Mouse (Mus musculus) MEL-GATA-1-ER (cell line): Measurements from ENCODE around the gene Irf2.

ENCODE experiments used
- DNase-seq: peaks from one replicate; pipeline ENCODE4 v3.0.0-alpha.2; 2012; ENCODE audit warnings: low read depth; ENCODE audit errors: extremely low read depth

Gene Irf2

DNA sequence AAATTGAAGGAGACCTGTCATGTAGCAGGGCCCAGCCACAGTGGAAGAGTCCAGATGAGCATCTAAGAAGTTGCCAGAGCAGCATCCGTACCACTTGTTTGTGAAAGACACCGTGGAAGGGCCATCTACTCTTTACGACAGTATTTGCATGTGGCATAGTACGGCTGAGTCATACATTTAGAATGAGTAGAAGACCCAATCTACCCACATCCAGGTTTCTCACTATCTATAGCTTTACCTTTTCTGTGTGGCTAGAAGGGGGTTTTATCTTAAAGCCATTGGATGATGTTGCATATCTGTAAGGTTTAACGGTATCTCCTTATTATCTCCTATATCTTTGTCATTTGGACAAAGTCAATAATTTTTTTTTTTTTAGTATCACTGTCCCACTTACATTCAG is 59.7 kb downstream of the Irf2 start:
- DNase-seq: no peak

GRCm38 (mm10) chr8:46799706-46800105 is 60.2 kb downstream of the Irf2 start:
- no peak for DNase-seq

DNA sequence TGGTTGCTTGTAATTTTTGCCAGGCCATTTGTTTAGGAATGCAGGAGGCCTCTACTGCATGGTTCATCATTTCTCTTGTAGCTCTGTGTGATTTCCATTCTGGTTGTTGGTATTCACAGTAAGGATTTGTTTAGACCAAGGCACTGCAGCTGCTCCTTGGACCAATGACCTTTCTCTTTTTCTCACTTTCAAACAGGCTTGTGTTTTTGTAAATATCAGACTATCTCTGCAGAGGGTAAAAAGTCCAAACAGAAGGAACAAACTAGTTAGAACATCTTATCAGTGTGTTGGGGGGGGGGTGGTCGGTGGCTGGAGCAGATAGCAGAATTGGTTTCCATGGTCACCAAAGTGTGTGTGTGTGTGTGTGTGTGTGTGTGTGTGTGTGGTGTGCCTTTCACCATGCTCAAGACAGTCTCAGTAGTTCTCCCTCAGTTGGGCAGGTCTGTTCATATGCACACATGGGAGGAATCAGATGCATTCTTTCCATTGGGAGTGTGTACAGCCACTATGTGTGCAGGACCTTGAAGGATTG is 61.7 kb downstream of the Irf2 start:
- no peak for DNase-seq

DNA sequence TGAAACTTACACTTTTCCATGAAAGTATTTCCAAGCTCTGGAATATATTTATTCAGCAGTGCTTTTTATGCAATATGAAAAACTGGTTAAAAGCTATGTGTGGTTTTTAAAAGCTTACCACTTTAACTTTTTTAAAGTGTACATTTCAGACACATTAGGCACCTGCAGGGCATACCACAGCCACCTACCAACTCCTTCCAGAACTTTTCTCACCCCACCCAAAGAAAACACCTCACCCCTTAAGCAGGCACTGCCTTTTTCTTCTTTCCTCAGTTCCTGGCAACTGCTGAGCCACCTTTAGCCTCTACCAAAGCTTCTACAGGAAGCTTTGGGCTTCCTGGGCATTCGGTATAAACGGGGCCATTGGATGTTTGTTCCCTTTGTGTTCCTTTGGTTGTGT is 62.5 kb downstream of the Irf2 start:
- DNase-seq: no peak

DNA sequence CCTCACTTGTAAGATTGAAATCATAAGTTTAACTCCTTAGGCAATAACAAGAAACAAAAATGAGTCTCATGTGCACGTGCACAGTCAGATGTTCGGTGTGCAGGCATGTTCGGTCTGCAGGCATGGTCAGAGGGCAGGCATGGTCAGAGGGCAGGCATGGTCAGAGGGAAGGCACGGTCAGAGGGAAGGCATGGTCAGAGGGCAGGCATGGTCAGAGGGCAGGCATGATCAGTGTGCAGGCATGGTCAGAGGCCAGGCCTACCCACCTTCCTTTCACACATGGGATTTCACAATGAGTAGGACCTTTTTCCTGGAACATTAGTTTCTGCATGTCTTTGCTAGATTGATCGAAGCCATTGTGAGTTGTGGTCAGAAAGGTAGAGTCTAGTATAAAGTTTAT is 65.2 kb downstream of the Irf2 start:
- DNase-seq: no peak

DNA sequence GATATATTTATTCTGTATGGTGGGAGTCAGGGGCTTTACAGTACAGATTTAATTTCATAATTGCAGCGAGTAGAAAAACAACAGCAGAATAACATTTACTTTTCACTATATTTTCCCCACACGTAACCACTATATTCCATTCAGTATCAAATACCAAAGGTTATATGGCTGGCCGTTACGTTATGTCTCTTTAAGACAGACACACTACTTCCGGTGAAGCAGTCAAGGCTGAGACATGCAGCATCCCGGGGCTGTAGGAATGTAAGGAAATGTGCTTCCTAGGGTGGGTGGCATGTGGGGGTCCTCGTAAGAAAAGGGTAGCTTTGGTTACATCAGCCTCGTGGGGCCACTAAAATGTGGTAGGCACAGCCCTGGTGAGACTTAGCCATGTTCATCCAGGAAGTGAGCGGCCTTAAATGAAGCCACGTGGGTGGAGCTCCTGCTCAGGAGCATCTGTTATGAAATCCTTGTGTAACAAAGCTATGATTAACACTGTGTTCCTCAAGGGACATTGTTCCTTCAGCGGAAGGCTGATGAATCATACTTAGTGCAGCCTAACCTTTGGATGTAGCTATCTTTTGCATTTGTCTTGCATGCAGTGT is 71.6 kb downstream of the Irf2 start:
- no peak for DNase-seq

DNA sequence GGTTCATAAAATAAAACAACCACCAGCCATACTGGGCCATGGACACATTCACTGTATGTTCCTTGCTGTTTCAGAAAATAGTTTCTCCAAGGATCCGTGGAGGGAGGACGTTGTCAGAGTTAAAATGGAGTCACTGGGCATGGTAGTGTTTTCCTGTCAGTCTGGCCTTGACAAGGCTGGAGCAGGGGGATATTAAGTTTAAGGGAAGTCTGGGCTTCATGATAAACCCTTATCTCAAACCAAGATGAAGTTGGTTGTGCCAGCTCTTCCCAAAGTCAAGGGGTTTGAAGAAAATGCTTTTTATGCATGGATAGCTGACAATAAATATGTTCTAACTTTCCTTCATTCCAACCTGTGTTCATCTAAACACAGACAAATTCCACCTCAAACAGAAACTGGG is 72.4 kb downstream of the Irf2 start:
- no peak for DNase-seq

GRCm38 (mm10) chr8:46812966-46813365 is 73.4 kb downstream of the Irf2 start:
- DNase-seq: no peak

DNA sequence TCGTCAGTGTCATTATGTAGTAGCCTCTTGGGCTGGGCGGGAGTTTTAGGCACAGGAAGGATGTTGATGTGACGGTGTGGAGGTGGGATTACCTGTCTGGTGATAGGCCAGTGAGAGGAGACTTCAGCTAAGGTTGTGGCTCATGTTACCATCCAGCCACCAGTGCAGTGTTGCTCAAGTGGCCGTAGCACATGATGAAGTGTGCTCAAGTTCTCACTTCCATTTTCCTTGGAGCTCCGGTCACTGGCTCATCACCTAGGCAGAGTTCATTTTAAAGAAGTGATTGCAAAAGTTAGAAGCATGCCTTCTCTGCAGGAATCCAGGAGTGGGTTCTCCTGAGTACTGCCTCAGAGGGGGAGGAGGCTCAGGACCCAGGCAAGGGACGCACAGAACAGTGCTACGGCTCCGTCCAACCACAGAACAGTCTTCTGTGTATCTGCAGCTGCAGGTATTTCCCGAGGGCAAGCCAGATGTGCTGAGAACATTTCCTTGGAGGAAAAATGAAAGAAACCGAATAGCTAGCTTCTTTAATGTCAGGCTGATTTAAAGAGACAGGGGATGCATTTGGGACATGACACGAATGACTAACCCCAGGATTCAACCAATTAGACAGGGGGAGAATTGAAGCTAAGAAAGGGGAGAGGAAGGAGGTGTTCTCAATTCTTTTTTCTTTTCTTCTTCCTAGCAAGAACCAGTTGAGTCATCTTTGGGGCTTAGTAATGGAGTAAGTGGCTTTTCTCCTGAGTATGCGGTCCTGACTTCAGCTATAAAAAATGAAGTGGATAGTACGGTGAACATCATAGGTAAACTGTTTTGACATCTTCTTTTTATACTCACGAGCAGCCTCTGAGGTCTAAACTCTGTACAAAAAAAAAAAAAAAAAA is 78.8 kb downstream of the Irf2 start:
- no peak for DNase-seq

DNA sequence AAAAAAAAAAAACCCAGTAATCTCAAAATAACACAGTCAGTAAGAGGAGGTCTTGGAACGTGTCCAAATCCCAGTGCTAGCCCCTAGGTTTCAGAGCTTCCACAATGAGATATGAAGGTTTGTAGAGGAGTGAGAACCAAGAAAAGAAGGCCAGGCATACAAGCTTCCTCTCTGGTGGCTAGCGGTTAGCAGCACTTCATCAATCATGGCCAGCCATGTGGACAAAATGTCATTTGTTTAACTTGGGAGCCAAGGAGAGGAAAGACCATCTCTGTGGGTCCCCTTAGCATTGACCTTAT is 79.4 kb downstream of the Irf2 start:
- DNase-seq: peak; percentile 93

DNA sequence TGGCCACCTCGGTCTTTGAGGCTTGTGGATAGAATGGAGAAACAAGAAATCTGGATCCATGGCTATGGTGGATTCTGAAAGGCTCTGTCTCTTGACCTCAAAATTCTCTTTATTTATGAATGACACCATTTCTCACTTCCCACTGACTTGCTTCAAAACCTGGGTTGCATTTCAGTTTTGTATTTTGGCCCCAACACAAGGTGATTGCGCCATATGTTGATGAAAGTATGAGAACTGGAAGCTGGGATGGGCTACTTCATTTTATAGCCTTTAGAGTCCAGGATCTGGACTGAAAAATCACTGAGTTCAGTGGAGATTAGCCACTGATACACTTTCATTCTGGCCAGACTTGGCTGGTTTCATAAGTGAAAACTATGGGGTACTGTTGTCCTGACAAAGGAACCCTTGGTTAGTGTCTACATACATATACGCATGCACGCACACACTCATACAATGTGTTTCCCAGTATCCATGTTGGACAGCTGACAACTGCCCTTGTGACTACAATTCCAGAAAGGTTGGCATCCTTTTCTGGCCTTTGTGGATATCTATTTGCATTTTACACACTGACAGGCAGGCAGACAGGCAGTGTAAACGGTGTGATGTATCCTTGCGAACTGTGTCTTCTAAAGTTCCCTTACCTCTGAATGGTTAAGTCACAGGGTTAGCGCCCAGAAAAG is 89.3 kb downstream of the Irf2 start:
- no peak for DNase-seq

DNA sequence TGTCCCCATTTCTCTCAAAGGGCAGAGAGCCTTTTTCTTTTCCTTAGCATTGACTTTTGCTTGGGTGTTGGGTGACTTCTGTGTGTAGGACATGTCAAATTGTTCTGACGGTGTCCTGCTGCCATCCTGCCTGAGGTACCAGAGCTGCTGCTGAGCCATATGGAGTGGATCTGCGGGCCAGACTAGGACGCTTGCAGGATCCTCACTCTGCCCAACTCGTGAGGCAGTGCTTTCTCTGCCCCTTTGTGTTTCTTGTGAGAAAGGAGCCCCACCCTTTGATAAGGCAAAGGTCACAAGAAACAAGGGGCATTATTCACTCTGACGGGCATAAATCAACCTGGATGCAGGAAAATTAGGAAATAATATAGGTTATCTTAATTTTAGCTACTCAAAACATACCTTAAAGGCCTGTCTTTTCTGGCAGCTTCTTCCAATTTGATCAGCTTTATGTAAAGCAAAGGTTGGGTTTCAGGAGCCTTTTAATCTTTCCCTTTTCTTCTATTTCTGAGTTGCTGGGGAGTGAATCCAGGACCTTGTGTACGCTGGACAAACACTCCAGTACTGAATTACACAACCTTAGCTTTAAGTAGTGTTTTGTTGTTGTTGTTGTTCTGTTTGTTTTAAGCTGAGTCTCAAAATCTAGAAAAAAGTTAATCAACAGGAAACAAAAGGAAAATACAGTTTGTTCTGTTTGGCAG is 90.0 kb downstream of the Irf2 start:
- DNase-seq: no peak

- DNase-seq: no peak
Observed at GRCm38 (mm10) chr8:46830112-46830855, 90.8 kb downstream of the Irf2 start.

DNA sequence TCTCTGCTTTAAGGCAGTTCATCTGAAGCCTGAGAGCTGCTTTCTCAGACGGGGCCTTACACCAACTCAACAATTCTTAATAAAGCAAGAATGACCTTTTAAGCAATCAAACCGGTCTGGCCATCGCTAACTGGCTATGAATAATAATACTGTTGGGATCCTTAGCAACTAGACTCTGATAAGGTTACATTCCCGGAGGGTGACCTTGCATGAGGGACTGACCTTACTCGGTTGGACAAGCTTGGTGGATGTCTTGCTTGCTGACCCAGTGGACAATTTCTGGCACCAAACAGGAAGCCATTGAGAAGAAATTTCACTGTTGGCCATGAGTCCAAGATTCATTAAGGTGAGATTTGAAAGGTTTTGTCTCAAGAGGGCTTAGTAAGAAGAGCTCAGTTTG is 92.4 kb downstream of the Irf2 start:
- DNase-seq: no peak

DNA sequence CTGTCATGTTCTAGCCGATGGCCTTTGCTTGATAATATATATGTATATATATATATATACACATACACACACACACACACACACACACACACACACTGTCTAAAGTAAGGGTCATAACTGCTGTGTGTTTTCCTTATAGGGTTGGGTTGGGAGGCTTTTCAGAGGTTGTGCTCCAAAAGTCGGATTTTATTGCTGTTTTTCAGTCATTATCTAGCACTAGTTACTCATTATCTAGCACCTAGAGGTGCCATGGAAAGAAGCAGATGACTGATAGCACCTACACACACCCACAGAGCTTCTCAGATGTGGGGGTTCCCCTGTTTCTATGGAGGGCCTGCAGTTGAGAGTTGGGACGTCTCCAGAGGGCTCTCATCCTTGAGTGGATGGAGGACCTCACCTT is 92.9 kb downstream of the Irf2 start:
- DNase-seq: no peak

GRCm38 (mm10) chr8:46833763-46834162 is 94.2 kb downstream of the Irf2 start:
- DNase-seq: no peak

DNA sequence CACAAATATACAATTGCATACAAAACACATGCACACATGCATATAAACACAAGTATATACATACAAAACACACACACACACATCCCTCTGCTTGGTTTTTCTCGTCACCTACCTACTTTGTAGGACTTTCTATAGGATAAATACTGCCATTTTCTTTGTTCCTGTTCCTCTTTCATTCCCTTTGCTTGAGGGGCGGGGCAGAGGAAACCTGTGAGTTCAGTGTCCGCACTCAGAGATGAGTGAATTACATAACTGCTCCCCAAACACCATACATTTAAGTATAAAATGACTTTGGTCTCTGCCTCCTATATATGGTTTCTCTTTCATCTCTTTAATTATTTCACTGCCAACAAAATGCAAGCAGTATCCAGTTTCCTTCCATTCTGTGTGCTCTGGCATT is 94.9 kb downstream of the Irf2 start:
- no peak for DNase-seq

GRCm38 (mm10) chr8:46836011-46836652 is 96.6 kb downstream of the Irf2 start:
- DNase-seq: no peak

DNA sequence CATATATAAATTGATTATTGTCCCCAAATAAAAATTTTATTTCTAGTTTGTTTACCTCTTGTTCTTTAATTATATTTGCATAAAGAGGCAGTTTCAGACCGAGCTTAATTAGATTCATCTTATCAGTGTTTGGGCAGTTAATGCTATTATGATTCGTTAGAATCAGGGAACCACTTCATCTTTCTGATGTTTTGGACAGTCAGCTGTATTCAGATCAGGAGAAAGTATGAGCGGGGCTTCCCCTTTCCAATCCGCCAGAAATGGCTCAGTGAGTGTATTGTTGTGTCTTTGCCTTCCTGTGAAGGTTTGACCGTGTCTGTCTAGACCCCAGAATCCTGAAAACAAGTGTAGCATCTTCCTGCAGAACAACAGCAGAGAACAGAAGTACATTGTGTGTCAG is 97.4 kb downstream of the Irf2 start:
- no peak for DNase-seq

DNA sequence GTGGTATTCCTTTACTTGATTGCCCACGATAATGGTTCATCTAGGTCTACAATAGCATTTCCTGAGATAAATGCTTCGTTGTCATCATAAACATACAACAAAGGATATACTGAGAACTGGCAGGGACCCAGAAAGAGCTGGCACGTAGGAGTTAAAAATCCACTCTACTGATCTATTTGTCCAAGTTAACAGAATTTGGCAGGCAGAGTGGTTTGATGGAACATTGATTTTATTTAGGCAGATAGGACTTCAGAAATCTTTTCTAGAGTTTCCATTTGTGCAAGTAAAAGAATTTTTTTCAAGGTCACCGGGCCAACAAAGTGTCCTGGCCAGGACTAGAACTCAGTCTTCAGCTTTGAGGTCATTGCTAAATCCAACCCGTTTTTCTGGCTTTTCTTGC is 98.5 kb downstream of the Irf2 start:
- no peak for DNase-seq

- DNase-seq: no peak
Observed at GRCm38 (mm10) chr8:46840390-46840789, 100.9 kb downstream of the Irf2 start.
